Mouse (Mus musculus) stomach, postnatal 0 days (tissue): ENCODE results near the gene Tnrc6a.

Source experiments
- CTCF ChIP-seq: IDR thresholded peaks from 2 replicates; pipeline ENCODE4 v1.5.1; 2016; ENCODE audit warnings: antibody characterized with exemption, low read depth, mild to moderate bottlenecking, moderate library complexity
- EP300 ChIP-seq: optimal IDR thresholded peaks from 2 replicates; pipeline ENCODE3; 2016; ENCODE audit warnings: antibody characterized with exemption

DNA sequence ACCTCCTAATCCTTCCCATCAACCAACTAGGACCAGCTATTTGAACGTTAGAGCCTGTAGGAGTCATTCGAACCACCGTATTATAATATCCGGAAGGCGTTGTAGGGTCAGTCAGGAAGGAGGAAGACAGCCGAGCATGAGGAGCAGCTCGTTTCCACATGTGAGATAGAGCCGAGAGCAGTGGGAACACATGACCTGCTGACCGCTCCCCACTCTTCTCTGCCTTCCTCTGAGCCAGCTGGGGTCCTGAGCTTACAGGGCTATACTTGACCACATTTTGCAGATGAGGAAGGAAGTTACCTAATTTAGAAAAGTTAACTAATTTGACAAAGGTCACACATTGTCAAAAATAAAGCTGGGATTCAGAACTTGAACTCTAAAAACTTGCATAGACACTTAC, 25.2 kb downstream of the Tnrc6a start:
- TF ChIP-seq CTCF, result no peak
- no peak for TF ChIP-seq EP300
